Mouse (Mus musculus): ENCODE results near the gene Ptgir. TPM values are rescaled to one million over a fixed set of nuclear protein-coding genes. Genes with fewer than 3 reads are reported as not detected.
A peak's percentile ranks its signal among the peaks of the same experiment; 100 is the strongest.

Gene Ptgir
- polyA plus RNA-seq, 1 experiment, result 13.0 TPM

GRCm38 (mm10) chr7:16920150-16920579 lies 13.9 kb downstream of the Ptgir start:
- TF ChIP-seq POLR2A (IDR thresholded peaks at IDR 0.05; ENCODE audit: borderline replicate concordance, control insufficient read depth, low read depth, low read length), result no peak
- TF ChIP-seq CTCF (IDR thresholded peaks at IDR 0.05; ENCODE audit: control insufficient read depth, insufficient read depth, low read length), result no peak
- H3K4me3 ChIP-seq (replicated peaks; ENCODE audit: control insufficient read depth, low read depth, low read length), result no peak overlapping the region
- no peak overlapping the region for H3K27ac ChIP-seq (ENCODE audit: control insufficient read depth, insufficient read depth, low read depth, low read length, poor library complexity)
- peaks cover 7% of the 10 kb centered on the region for H3K4me1 ChIP-seq (ENCODE audit: control insufficient read depth, insufficient read depth, low read length)
- 86% methylated on average over 7 of the region's 7 CpGs for WGBS

DNA sequence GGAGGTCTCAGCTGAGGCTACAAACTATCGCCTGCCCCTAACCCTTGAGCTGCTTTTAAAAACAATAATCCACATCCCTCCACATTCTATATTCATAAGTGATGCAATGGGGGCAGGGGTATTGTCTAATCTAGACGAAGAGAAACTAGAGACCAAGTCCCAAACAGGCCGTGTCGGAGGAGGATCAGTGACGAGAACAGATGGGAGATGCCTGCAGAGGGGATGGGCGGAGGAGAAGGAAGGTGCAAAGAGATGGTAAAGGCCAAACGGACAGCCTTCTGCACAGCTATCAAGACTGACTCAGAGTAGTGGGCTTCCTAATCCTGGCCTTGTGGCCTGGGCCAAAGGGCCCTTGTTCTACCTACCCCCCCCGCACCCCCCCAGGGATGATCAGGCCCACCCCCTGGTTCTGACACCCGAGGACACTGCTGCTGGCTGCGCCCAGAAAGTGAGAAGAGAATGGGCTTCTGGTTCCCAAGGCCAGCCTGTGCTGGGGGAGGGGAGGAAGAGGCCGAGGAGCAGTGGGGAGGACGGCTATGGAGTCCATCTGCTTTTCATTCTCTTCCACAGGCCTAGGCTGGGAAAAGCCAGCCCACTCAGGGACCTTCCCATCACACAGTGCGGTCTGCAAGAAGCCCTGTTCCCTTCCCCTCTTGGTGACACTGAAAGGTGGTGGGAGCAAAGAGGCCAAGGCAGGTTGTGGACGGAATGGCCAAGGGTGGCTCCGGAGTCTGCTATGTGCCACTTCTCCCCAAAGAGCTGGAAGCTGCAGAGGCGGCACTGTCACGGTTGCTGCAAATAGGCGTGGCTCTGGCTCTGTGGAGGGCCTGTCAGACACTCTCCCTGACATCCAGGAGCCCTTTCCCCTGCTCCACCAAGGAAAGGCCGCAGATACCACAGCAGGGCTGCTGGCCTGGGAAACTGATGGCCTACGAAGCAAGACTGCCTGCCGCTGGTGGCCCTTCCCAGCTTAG lies 14.8 kb downstream of the Ptgir start:
- TF ChIP-seq POLR2A (IDR thresholded peaks at IDR 0.05; ENCODE audit: borderline replicate concordance, control insufficient read depth, low read depth, low read length), result no peak
- Histone ChIP-seq H3K27ac (ENCODE audit: control insufficient read depth, insufficient read depth, low read depth, low read length, poor library complexity) (no peak overlapping the region), H3K4me1 (ENCODE audit: control insufficient read depth, insufficient read depth, low read length) (peaks cover 7% of the 10 kb centered on the region), H3K4me3 (replicated peaks; ENCODE audit: control insufficient read depth, low read depth, low read length) (no peak overlapping the region)
- 81% methylated on average over 21 of the region's 21 CpGs for WGBS

GRCm38 (mm10) chr7:16921881-16922335 lies 15.6 kb downstream of the Ptgir start:
- no peak overlapping the region for H3K27ac ChIP-seq (ENCODE audit: control insufficient read depth, insufficient read depth, low read depth, low read length, poor library complexity)
- WGBS, result 46% methylated on average over 6 of the region's 6 CpGs
- TF ChIP-seq POLR2A (IDR thresholded peaks at IDR 0.05; ENCODE audit: borderline replicate concordance, control insufficient read depth, low read depth, low read length) (no peak), CTCF (IDR thresholded peaks at IDR 0.05; ENCODE audit: control insufficient read depth, insufficient read depth, low read length) (no peak)
- H3K4me3 ChIP-seq (replicated peaks; ENCODE audit: control insufficient read depth, low read depth, low read length), result no peak overlapping the region
- peaks cover 7% of the 10 kb centered on the region for H3K4me1 ChIP-seq (ENCODE audit: control insufficient read depth, insufficient read depth, low read length)

DNA sequence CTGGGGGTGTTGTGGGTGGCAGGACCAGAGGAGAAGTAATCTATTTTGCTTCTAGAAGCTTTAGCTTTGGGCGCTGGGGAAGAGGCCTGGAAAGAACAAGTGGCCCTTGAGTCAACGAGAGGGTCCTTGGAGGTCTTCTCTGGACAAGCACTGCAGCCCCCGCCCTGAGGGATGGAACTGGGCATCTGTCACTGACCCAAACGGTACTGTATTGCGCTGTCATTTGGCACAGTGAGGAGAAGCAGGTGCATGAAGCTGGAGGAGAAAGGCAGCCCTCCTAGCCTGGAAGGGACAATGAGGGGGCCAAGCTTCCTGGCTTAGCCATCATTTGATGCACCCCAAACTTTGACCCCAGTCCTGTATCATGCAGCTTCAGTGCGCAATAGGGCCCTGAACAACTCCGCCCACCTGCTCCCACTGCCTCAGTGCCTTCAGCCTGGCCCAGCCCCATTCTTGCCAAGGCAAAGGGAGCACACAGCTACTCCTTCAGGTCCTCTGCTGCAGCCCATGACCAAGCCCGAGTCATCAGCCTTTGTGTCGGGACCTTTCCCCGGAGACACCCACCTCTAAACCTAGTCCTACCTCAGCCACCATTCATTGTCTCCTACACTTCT lies 16.2 kb downstream of the Ptgir start:
- peaks cover 7% of the 10 kb centered on the region for H3K4me1 ChIP-seq (ENCODE audit: control insufficient read depth, insufficient read depth, low read length)
- no peak overlapping the region for H3K27ac ChIP-seq (ENCODE audit: control insufficient read depth, insufficient read depth, low read depth, low read length, poor library complexity)
- H3K4me3 ChIP-seq (replicated peaks; ENCODE audit: control insufficient read depth, low read depth, low read length), result peak overlapping the region; percentile 80
- 28% methylated on average over 10 of the region's 10 CpGs for WGBS
- TF ChIP-seq POLR2A (IDR thresholded peaks at IDR 0.05; ENCODE audit: borderline replicate concordance, control insufficient read depth, low read depth, low read length), result peak; percentile 53; the same call in 1 of the 2 replicates
- no peak for TF ChIP-seq CTCF (IDR thresholded peaks at IDR 0.05; ENCODE audit: control insufficient read depth, insufficient read depth, low read length)

GRCm38 (mm10) chr7:16923283-16924036 lies 17.2 kb downstream of the Ptgir start:
- TF ChIP-seq CTCF (IDR thresholded peaks at IDR 0.05; ENCODE audit: control insufficient read depth, insufficient read depth, low read length) (no peak), POLR2A (IDR thresholded peaks at IDR 0.05; ENCODE audit: borderline replicate concordance, control insufficient read depth, low read depth, low read length) (peak; percentile 53; the same call in 1 of the 2 replicates)

DNA sequence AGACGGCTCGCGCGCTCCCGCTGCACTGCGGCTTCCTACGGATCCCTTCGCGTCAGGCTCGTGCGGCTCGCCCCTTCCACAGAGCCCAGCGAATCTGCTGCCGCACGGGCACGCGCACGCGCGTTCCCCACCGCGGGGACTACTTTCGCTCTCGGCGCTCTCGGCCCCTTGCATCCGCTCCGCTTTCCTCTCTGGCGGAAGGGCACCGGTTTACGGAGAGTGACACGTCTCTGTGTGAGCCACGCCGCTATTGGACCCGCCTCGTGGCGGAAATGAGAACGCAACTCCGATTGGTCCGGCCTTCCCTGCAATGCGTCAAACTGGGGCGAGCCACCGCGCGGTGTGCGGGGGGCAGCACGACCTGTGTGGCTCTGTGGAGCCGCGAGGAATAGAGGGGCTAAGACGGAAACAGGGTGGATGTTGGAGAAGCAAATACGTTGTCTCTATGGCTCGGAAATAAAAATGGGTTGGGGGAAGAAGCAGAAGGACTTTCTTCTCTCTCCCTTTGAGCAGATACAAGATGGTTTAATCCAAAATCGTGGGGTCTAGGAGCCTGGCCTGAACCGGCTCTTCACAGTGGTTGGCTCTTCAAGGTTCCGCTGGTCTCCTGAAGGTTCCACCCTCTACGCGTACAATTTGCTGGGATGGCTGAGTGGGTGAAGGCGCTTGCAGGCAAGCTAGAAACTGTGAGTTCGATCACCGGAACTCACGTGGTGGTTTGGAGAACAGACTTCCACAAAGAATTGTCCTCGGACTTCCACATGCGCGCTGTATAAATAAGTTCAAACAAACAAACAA lies 17.9 kb downstream of the Ptgir start, which contains the start of gene Calm3:
TSS of gene Calm3 (minus strand) at position 78 of the 798 bp plus-strand sequence.
- H3K4me1 ChIP-seq (ENCODE audit: control insufficient read depth, insufficient read depth, low read length), result peaks cover 7% of the 10 kb centered on the region
- WGBS, result 1% methylated on average over 64 of the region's 64 CpGs
- no peak; the same call in 1 of the 2 replicates for TF ChIP-seq CTCF (IDR thresholded peaks at IDR 0.05; ENCODE audit: control insufficient read depth, insufficient read depth, low read length)
- TF ChIP-seq POLR2A (IDR thresholded peaks at IDR 0.05; ENCODE audit: borderline replicate concordance, control insufficient read depth, low read depth, low read length), result peak; percentile 43; the same call in 1 of the 2 replicates

More at GRCm38 (mm10) chr7:16923283-16924036, 17.2 kb downstream of the Ptgir start:
- 1% methylated on average over 50 of the region's 57 CpGs for WGBS
- Histone ChIP-seq H3K4me1 (ENCODE audit: control insufficient read depth, insufficient read depth, low read length) (peaks cover 7% of the 10 kb centered on the region), H3K4me3 (replicated peaks; ENCODE audit: control insufficient read depth, low read depth, low read length) (peak overlapping the region; percentile 80), H3K27ac (ENCODE audit: control insufficient read depth, insufficient read depth, low read depth, low read length, poor library complexity) (peak overlapping the region; percentile 97)

DNA sequence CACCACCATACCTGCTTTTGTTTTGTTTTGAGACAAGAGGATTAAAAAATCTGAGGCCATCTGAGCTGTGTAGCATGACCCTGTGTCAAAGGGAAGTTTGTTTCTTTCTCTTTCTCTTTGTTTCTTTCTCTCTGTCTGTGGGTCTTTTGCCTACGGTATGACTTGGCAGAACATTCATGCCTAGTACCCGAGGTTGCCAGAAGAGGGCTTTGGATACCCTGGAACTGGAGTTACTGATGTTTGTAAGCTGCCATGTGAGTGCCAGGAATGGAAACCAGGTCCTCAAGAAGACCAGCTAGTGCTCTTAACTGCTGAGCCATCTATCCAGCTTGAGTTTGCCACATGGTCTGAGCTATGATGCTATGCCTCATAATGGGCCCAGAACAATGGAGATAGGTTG lies 22.1 kb downstream of the Ptgir start:
- Histone ChIP-seq H3K27ac (ENCODE audit: control insufficient read depth, insufficient read depth, low read depth, low read length, poor library complexity) (no peak overlapping the region), H3K4me3 (replicated peaks; ENCODE audit: control insufficient read depth, low read depth, low read length) (no peak overlapping the region), H3K4me1 (ENCODE audit: control insufficient read depth, insufficient read depth, low read length) (no peaks in the 10 kb centered on the region)
- TF ChIP-seq POLR2A (IDR thresholded peaks at IDR 0.05; ENCODE audit: borderline replicate concordance, control insufficient read depth, low read depth, low read length) (no peak), CTCF (IDR thresholded peaks at IDR 0.05; ENCODE audit: control insufficient read depth, insufficient read depth, low read length) (no peak)
- WGBS, result 7% methylated on average over 2 of the region's 2 CpGs

More for the DNA sequence above, 17.9 kb downstream of the Ptgir start, which contains the start of gene Calm3:
- H3K4me3 ChIP-seq (replicated peaks; ENCODE audit: control insufficient read depth, low read depth, low read length), result peak within 1 kb of the TSS; percentile 80
- peak within 1 kb of the TSS; percentile 97 for H3K27ac ChIP-seq (ENCODE audit: control insufficient read depth, insufficient read depth, low read depth, low read length, poor library complexity)

Data from bone marrow, adult 2 months (tissue).